Mouse (Mus musculus) hindbrain, embryonic 14.5 days (tissue): ENCODE results near the gene Sap18b. TPM values are rescaled to one million over a fixed set of nuclear protein-coding genes. Genes with fewer than 3 reads are reported as not detected.

Experiments
- ATAC-seq: fragments of 200-750 bp; cut with Nextera tagmentation; 2 replicates; pipeline ENCODE4 v1.8.0; 2017; ENCODE audit warnings: moderate number of reproducible peaks, mild to moderate bottlenecking, moderate TSS enrichment, moderate library complexity; ENCODE audit not compliant: low FRiP score
- DNase-seq: peaks from one replicate; pipeline ENCODE4 v3.0.0-alpha.2; 2015; ENCODE audit warnings: low spot score
- H3K27ac ChIP-seq: fragments of 300-500 bp; sonication (generic); 2 replicates; pipeline ENCODE4 v1.5.1; 2014; ENCODE audit warnings: mild to moderate bottlenecking, moderate library complexity
- H3K27me3 ChIP-seq: fragments of 300-500 bp; sonication (generic); 2 replicates; pipeline ENCODE4 v1.6.1; 2014; ENCODE audit warnings: mild to moderate bottlenecking, low read length, mixed read lengths; ENCODE audit not compliant: control insufficient read depth, insufficient read depth
- H3K36me3 ChIP-seq: fragments of 300-500 bp; sonication (generic); replicated peaks from 2 replicates; pipeline ENCODE4 v1.6.1; 2014; ENCODE audit not compliant: control insufficient read depth, insufficient read depth
- H3K4me1 ChIP-seq: fragments of 300-500 bp; sonication (generic); replicated peaks from 2 replicates; pipeline ENCODE4 v1.6.1; 2014; ENCODE audit warnings: antibody characterized with exemption, low read length, mixed read lengths; ENCODE audit not compliant: control insufficient read depth, insufficient read depth
- H3K4me2 ChIP-seq: fragments of 300-500 bp; sonication (generic); replicated peaks from 2 replicates; pipeline ENCODE4 v1.6.1; 2014; ENCODE audit warnings: mild to moderate bottlenecking, moderate library complexity
- H3K4me3 ChIP-seq: fragments of 300-500 bp; sonication (generic); replicated peaks from 2 replicates; pipeline ENCODE4 v1.5.1; 2014; ENCODE audit warnings: mild to moderate bottlenecking, low read length
- H3K9ac ChIP-seq: fragments of 300-500 bp; sonication (generic); 2 replicates; pipeline ENCODE4 v1.6.1; 2014
- H3K9me3 ChIP-seq: fragments of 300-500 bp; sonication (generic); 2 replicates; pipeline ENCODE4 v1.6.1; 2016; ENCODE audit warnings: low read length; ENCODE audit not compliant: control insufficient read depth
- WGBS: fragments of 180-500 bp; shearing (Covaris S2); extraction: QIAGEN DNeasy Blood & Tissue Kit; methylation state at CpG from one replicate; pipeline ENCODE4 v1.1.7; 2014; 5-methylcytosine and 5-hydroxymethylcytosine counted together
- polyA plus RNA-seq: library from polyadenylated mRNA; unstranded; fragments of >200 nt; fragmentation: Nextera tagmentation; extraction: Ambion mirVana; gene quantifications from 2 replicates; pipeline ENCODE4 v1.2.1, GENCODE M21; 2014

The Sap18b gene
- polyA plus RNA-seq, 1 experiment from 2014 or later, result 266 TPM

- H3K36me3 ChIP-seq, result no peaks in the 10 kb centered on the region
- H3K4me1 ChIP-seq, result no peaks in the 10 kb centered on the region
- 53% methylated on average over 6 of the region's 6 CpGs for WGBS
- DNase-seq (no peak), ATAC-seq (no peak)
- H3K9ac ChIP-seq, result no peak overlapping the region
- H3K4me3 ChIP-seq, result no peak overlapping the region
- no peak overlapping the region for H3K27ac ChIP-seq
- H3K27me3 ChIP-seq, result no peaks in the 10 kb centered on the region
- H3K4me2 ChIP-seq, result no peak overlapping the region
- no peaks in the 10 kb centered on the region for H3K9me3 ChIP-seq
Measured at GRCm38 (mm10) chr8:95816044-95816708, 9.0 kb upstream of the Sap18b start.

GRCm38 (mm10) chr8:95817597-95817996, 7.5 kb upstream of the Sap18b start:
- H3K4me3 ChIP-seq, result no peak overlapping the region
- DNase-seq (no peak), ATAC-seq (no peak)
- 69% methylated on average over 3 of the region's 3 CpGs for WGBS
- H3K9me3 ChIP-seq, result no peaks in the 10 kb centered on the region
- H3K27me3 ChIP-seq, result no peaks in the 10 kb centered on the region
- H3K9ac ChIP-seq, result no peak overlapping the region
- no peaks in the 10 kb centered on the region for H3K36me3 ChIP-seq
- no peaks in the 10 kb centered on the region for H3K4me1 ChIP-seq
- no peak overlapping the region for H3K4me2 ChIP-seq
- H3K27ac ChIP-seq, result no peak overlapping the region

- Histone ChIP-seq H3K27me3 (no peaks in the 10 kb centered on the region), H3K4me3 (no peak overlapping the region), H3K27ac (no peak overlapping the region), H3K4me2 (no peak overlapping the region), H3K9me3 (no peaks in the 10 kb centered on the region), H3K9ac (no peak overlapping the region), H3K36me3 (no peaks in the 10 kb centered on the region), H3K4me1 (no peaks in the 10 kb centered on the region)
- DNase-seq (no peak), ATAC-seq (no peak)
- WGBS, result 41% methylated on average over 1 of the region's 1 CpGs
Measured at GRCm38 (mm10) chr8:95818211-95818610, 6.9 kb upstream of the Sap18b start.

- Histone ChIP-seq H3K36me3 (no peaks in the 10 kb centered on the region), H3K9me3 (no peaks in the 10 kb centered on the region), H3K27me3 (no peaks in the 10 kb centered on the region), H3K4me2 (no peak overlapping the region), H3K9ac (no peak overlapping the region), H3K4me3 (no peak overlapping the region), H3K27ac (no peak overlapping the region), H3K4me1 (no peaks in the 10 kb centered on the region)
- WGBS, result 89% methylated on average over 6 of the region's 6 CpGs
- no peak for ATAC-seq
- no peak for DNase-seq
Measured at GRCm38 (mm10) chr8:95821266-95821665, 3.9 kb upstream of the Sap18b start.

- no peaks in the 10 kb centered on the region for H3K9me3 ChIP-seq
- no peaks in the 10 kb centered on the region for H3K36me3 ChIP-seq
- H3K27ac ChIP-seq, result no peak overlapping the region
- H3K4me3 ChIP-seq, result no peak overlapping the region
- DNase-seq (no peak), ATAC-seq (no peak)
- no peak overlapping the region for H3K4me2 ChIP-seq
- WGBS, result 81% methylated on average over 5 of the region's 5 CpGs
- H3K4me1 ChIP-seq, result no peaks in the 10 kb centered on the region
- no peak overlapping the region for H3K9ac ChIP-seq
- no peaks in the 10 kb centered on the region for H3K27me3 ChIP-seq
Measured at GRCm38 (mm10) chr8:95822096-95822495, 3.0 kb upstream of the Sap18b start.

- no peak for ATAC-seq
- H3K9me3 ChIP-seq, result no peaks in the 10 kb centered on the region
- no peak overlapping the region for H3K27ac ChIP-seq
- no peak overlapping the region for H3K4me3 ChIP-seq
- no peak overlapping the region for H3K4me2 ChIP-seq
- DNase-seq, result no peak
- no peaks in the 10 kb centered on the region for H3K4me1 ChIP-seq
- H3K36me3 ChIP-seq, result no peaks in the 10 kb centered on the region
- no peaks in the 10 kb centered on the region for H3K27me3 ChIP-seq
- WGBS, result 84% methylated on average over 3 of the region's 3 CpGs
- no peak overlapping the region for H3K9ac ChIP-seq
Measured at GRCm38 (mm10) chr8:95822699-95823098, 2.4 kb upstream of the Sap18b start.

- WGBS, result 77% methylated on average over 3 of the region's 3 CpGs
Measured at GRCm38 (mm10) chr8:95830144-95830543, 5.0 kb downstream of the Sap18b start.

GRCm38 (mm10) chr8:95832603-95833434, 7.7 kb downstream of the Sap18b start:
- Histone ChIP-seq H3K27me3 (no peaks in the 10 kb centered on the region), H3K36me3 (peaks cover 16% of the 10 kb centered on the region), H3K4me3 (peak overlapping the region; percentile 24), H3K4me2 (peak overlapping the region; percentile 43), H3K9me3 (no peaks in the 10 kb centered on the region), H3K4me1 (0 out of 2 replicates have a peak, but pooled peaks cover 9% of the 10 kb centered on the region), H3K27ac (no peak overlapping the region), H3K9ac (peak overlapping the region; percentile 34)
- DNase-seq (peak; percentile 93), ATAC-seq (peak; percentile 69)
- WGBS, result 15% methylated on average over 16 of the region's 16 CpGs

More at GRCm38 (mm10) chr8:95830144-95830543, 5.0 kb downstream of the Sap18b start:
- Histone ChIP-seq H3K9ac (no peak overlapping the region), H3K36me3 (no peaks in the 10 kb centered on the region), H3K4me3 (no peak overlapping the region), H3K4me1 (0 out of 2 replicates have a peak, but pooled peaks cover 9% of the 10 kb centered on the region), H3K4me2 (no peak overlapping the region), H3K27ac (no peak overlapping the region), H3K9me3 (no peaks in the 10 kb centered on the region), H3K27me3 (no peaks in the 10 kb centered on the region)
- DNase-seq (no peak), ATAC-seq (no peak)

GRCm38 (mm10) chr8:95833435-95833984, 8.4 kb downstream of the Sap18b start:
- Histone ChIP-seq H3K9ac (peak overlapping the region; percentile 34), H3K4me3 (peak overlapping the region; percentile 24), H3K36me3 (peaks cover 16% of the 10 kb centered on the region), H3K9me3 (no peaks in the 10 kb centered on the region), H3K27ac (no peak overlapping the region), H3K4me1 (0 out of 2 replicates have a peak, but pooled peaks cover 9% of the 10 kb centered on the region), H3K27me3 (no peaks in the 10 kb centered on the region), H3K4me2 (peak overlapping the region; percentile 43)
- WGBS, result under 1% methylated on average over 16 of the region's 16 CpGs
- ATAC-seq (0 out of 2 replicates have a peak, but pooled peaks have one; percentile 31), DNase-seq (no peak)
